9 mouse cellular contexts compared by ENCODE assay signal in genomic region chr13:15624490-15625353, GRCm38 (mm10).
DNase-seq lines count a peak whose midpoint lies in the region; ATAC-seq and TF ChIP-seq lines count a peak whose summit lies in the region.
"Had no signal": no experiment of that assay in that cellular context is flagged by ENCODE, and none has a peak within 500 bp of the region (broad histone marks: within the 10 kb centered on the region; RNA-seq: fewer than 3 reads in every experiment).

No protein-coding gene starts in this region.

- no peak overlapping the region for H3K9ac ChIP-seq in heart, embryonic 13.5 days
- no peak overlapping the region for H3K9ac ChIP-seq in forebrain, embryonic 13.5 days

- WGBS in heart, embryonic 13.5 days = 47% methylated on average over 8 of the region's 8 CpGs
- 3% methylated on average over 8 of the region's 8 CpGs for WGBS in forebrain, embryonic 13.5 days
- WGBS in midbrain, embryonic 10.5 days = 14% methylated on average over 8 of the region's 8 CpGs

- H3K27ac ChIP-seq in heart, embryonic 13.5 days (replicated peaks) = 0 out of 2 replicates have a peak overlapping the region, but pooled peaks have one; percentile 15
- peak overlapping the region; percentile 44 for H3K27ac ChIP-seq in forebrain, embryonic 13.5 days
- H3K27ac ChIP-seq in midbrain, embryonic 10.5 days (replicated peaks) = peak overlapping the region; percentile 63
- no peak overlapping the region for H3K27ac ChIP-seq in left cerebral cortex, adult 2 months

- no peaks in the 10 kb centered on the region for H3K36me3 ChIP-seq in heart, embryonic 13.5 days
- no peaks in the 10 kb centered on the region for H3K36me3 ChIP-seq in forebrain, embryonic 13.5 days (ENCODE audit: poor library complexity, severe bottlenecking)
- H3K36me3 ChIP-seq in midbrain, embryonic 10.5 days = 0 out of 2 replicates have a peak, but pooled peaks cover 3% of the 10 kb centered on the region

- H3K4me2 ChIP-seq in heart, embryonic 13.5 days = no peak overlapping the region
- H3K4me2 ChIP-seq in forebrain, embryonic 13.5 days = peak overlapping the region; percentile 12; the same call in 1 of the 2 replicates

- DNase-seq in heart, postnatal 10 days = no peak
- DNase-seq in R1 (ENCODE audit: low read depth, low spot score) = peak; percentile 25
- DNase-seq in midbrain, embryonic 10.5 days (ENCODE audit: low spot score) = no peak
- DNase-seq in ovary, postnatal 14 days (ENCODE audit: low spot score) = no peak
- DNase-seq in left cerebral cortex, adult 2 months (ENCODE audit: extremely low spot score in 1 of 2, low spot score in 2 of 2) = no peak
- DNase-seq in heart, postnatal 4 days = no peak
- DNase-seq: gastrocnemius, postnatal 25 days had no signal

- intact Hi-C loops in heart, postnatal 10 days (cut with DNase I) = loop anchor here (1.0 kb wide), 1 partner anchor 29 kb away; no protein-coding TSS in a partner anchor
- intact Hi-C loops in left cerebral cortex, adult 2 months (cut with DNase I) = no loop called here

- H3K27me3 ChIP-seq in heart, embryonic 13.5 days (replicated peaks) = peaks cover 19% of the 10 kb centered on the region
- H3K27me3 ChIP-seq in forebrain, embryonic 13.5 days = no peaks in the 10 kb centered on the region
- peaks cover 83% of the 10 kb centered on the region for H3K27me3 ChIP-seq in midbrain, embryonic 10.5 days (ENCODE audit: low read depth, poor library complexity, severe bottlenecking)

- ATAC-seq in heart, embryonic 13.5 days (ENCODE audit: extremely low read depth, insufficient number of reproducible peaks, low FRiP score, low TSS enrichment) = no peak
- ATAC-seq in forebrain, embryonic 13.5 days = peak; percentile 69

- H3K9me3 ChIP-seq in heart, embryonic 13.5 days = no peaks in the 10 kb centered on the region
- H3K9me3 ChIP-seq in forebrain, embryonic 13.5 days (replicated peaks) = no peaks in the 10 kb centered on the region
- no peaks in the 10 kb centered on the region for H3K9me3 ChIP-seq in midbrain, embryonic 10.5 days (replicated peaks)

- no peak for TF ChIP-seq CTCF in left cerebral cortex, adult 2 months (IDR thresholded peaks at IDR 0.05)

- peaks cover 15% of the 10 kb centered on the region for H3K4me1 ChIP-seq in heart, embryonic 13.5 days
- peaks cover 62% of the 10 kb centered on the region for H3K4me1 ChIP-seq in forebrain, embryonic 13.5 days
- H3K4me1 ChIP-seq in midbrain, embryonic 10.5 days = peaks cover 68% of the 10 kb centered on the region

- H3K4me3 ChIP-seq in heart, embryonic 13.5 days = no peak overlapping the region
- no peak overlapping the region for H3K4me3 ChIP-seq in forebrain, embryonic 13.5 days
- H3K4me3 ChIP-seq in midbrain, embryonic 10.5 days = no peak overlapping the region
- no peak overlapping the region for H3K4me3 ChIP-seq in left cerebral cortex, adult 2 months
